Mouse (Mus musculus) yolk sac, embryonic 10.5 days (tissue): ENCODE measurements at regions not wholly inside any gene's neighbourhood (a gene's known extent, or its start where the extent isn't known, plus 50 kb on each side); places are given as distances from the start of the nearest gene placed in this dataset.

Source experiments
- DNase-seq: peaks from one replicate; pipeline ENCODE4 v3.0.0-alpha.2; 2017; ENCODE audit warnings: low spot score

- no peak for DNase-seq
Observed at GRCm38 (mm10) chr8:115549112-115549511, 158.5 kb downstream of the Maf start.

GRCm38 (mm10) chr8:115544067-115544466 is 163.5 kb downstream of the Maf start:
- no peak for DNase-seq

GRCm38 (mm10) chr8:115542935-115543334 is 164.7 kb downstream of the Maf start:
- DNase-seq = no peak

GRCm38 (mm10) chr8:115539600-115539999 is 168.0 kb downstream of the Maf start:
- no peak for DNase-seq

GRCm38 (mm10) chr8:115538236-115538635 is 169.4 kb downstream of the Maf start:
- no peak for DNase-seq

GRCm38 (mm10) chr8:115537761-115538160 is 169.8 kb downstream of the Maf start:
- DNase-seq = no peak

- DNase-seq = no peak
Observed at GRCm38 (mm10) chr8:115536554-115537346, 170.8 kb downstream of the Maf start.

GRCm38 (mm10) chr8:115536001-115536400 is 171.6 kb downstream of the Maf start:
- no peak for DNase-seq

GRCm38 (mm10) chr8:115534030-115534429 is 173.6 kb downstream of the Maf start:
- no peak for DNase-seq

GRCm38 (mm10) chr8:115531343-115531742 is 176.3 kb downstream of the Maf start:
- DNase-seq = no peak

GRCm38 (mm10) chr8:115529568-115530342 is 177.8 kb downstream of the Maf start:
- no peak for DNase-seq

- DNase-seq = no peak
Observed at GRCm38 (mm10) chr8:115528879-115529278, 178.7 kb downstream of the Maf start.

- no peak for DNase-seq
Observed at GRCm38 (mm10) chr8:115525149-115525548, 182.4 kb downstream of the Maf start.

GRCm38 (mm10) chr8:115524713-115525112 is 182.9 kb downstream of the Maf start:
- no peak for DNase-seq

GRCm38 (mm10) chr8:115522527-115522926 is 185.1 kb downstream of the Maf start:
- DNase-seq = peak; percentile 45

GRCm38 (mm10) chr8:115515647-115516046 is 191.9 kb downstream of the Maf start:
- no peak for DNase-seq

GRCm38 (mm10) chr8:115514485-115514884 is 193.1 kb downstream of the Maf start:
- DNase-seq = no peak

- DNase-seq = no peak
Observed at GRCm38 (mm10) chr8:115507180-115507579, 200.4 kb downstream of the Maf start.

GRCm38 (mm10) chr8:115506741-115507140 is 200.9 kb downstream of the Maf start:
- DNase-seq = no peak

GRCm38 (mm10) chr8:115496016-115496415 is 211.6 kb downstream of the Maf start:
- no peak for DNase-seq

GRCm38 (mm10) chr8:115494353-115494752 is 213.2 kb downstream of the Maf start:
- no peak for DNase-seq

- no peak for DNase-seq
Observed at GRCm38 (mm10) chr8:115486904-115487303, 220.7 kb downstream of the Maf start.

GRCm38 (mm10) chr8:115481136-115481535 is 226.5 kb downstream of the Maf start:
- DNase-seq = no peak
